Mouse (Mus musculus) small intestine, adult 10 weeks (tissue): ENCODE results near the gene Eif4e. TPM values are rescaled to one million over a fixed set of nuclear protein-coding genes. Genes with fewer than 3 reads are reported as not detected.

ENCODE experiments used
- polyA plus RNA-seq: library from polyadenylated mRNA; stranded (reverse); fragments of 350-450 nt; fragmentation: Illumina TruSeq; extraction: RNeasy Lipid Tissue Mini Kit (QIAGEN cat#74804); gene quantifications from one replicate; pipeline ENCODE4 v1.2.3, GENCODE M21; 2014; ENCODE audit warnings: low replicate concordance

The Eif4e gene
- polyA plus RNA-seq = 165 TPM

DNA sequence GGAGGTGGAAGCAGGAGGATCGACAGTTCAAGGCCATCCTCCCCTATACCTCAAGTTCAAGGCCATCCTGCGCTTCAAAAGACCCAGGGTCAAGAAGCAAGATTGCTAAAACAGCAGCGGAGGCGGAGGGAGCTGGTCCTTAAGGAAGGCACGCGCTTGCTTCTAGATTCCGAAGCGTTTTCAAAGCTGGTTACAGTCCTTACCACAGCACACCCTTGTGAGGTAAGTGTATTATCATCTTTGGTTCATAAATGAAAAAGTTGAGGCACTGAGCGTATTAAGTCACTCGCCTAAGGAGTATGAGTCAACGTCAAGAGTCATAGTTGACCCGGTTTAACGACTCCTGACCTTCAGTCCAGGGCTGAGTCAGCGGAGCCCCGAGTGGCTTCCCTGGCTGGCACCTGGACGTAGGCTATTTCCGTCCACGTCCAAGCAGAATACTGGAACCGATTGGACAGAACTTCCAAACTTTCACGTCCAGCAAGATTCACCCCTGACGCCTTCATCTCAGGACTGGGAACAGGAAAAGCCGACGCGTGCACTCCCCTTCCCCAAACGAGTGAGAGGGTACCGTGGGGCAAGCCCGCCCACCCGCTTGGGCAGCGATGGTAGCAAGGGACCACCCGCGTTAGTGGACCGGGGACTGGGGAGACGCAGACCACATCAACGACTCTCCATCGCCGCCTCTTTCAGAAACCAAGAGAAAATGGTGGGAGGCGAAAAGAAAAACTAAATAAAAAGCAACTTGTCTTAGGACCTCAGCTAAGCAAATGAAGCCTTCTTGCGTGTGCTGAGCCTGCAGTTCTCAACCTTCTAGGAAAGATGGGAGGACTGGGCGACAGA lies at the start of gene Eif4e:
TSS of gene Eif4e (plus strand) at position 107 of the 843 bp plus-strand sequence.

GRCm38 (mm10) chr3:138489327-138490033 lies 36.5 kb upstream of the Eif4e start, which contains the start of gene Metap1:
Gene Metap1, minus strand, starts transcription at chr3:138489515.

Other genes starting within 250 kb of the Eif4e start
- 754 TPM for gene Adh6a, start 212.9 kb upstream of the Eif4e start, polyA plus RNA-seq
- not detected for gene Adh6b, start 184.4 kb upstream of the Eif4e start, polyA plus RNA-seq
- gene Adh4, start 110.7 kb upstream of the Eif4e start, polyA plus RNA-seq = 66.8 TPM
- 117 TPM for gene Adh5, start 83.1 kb upstream of the Eif4e start, polyA plus RNA-seq
- 75.4 TPM for gene Metap1, start 36.7 kb upstream of the Eif4e start, polyA plus RNA-seq
- 31.7 TPM for gene Tspan5, start 216.0 kb downstream of the Eif4e start, polyA plus RNA-seq